Mouse (Mus musculus): ENCODE results near the gene Rasd1.
"Not testable (repeated sequence)": the region's sequence is repeated elsewhere in the genome, so short reads cannot be mapped to it uniquely, and the experiment has no call there.

Gene Rasd1

GRCm38 (mm10) chr11:59960476-59961337 lies 4.0 kb downstream of the Rasd1 start:
- DNase-seq = no peak

- no peak for DNase-seq
Observed at GRCm38 (mm10) chr11:59959453-59959852, 5.3 kb downstream of the Rasd1 start.

DNA sequence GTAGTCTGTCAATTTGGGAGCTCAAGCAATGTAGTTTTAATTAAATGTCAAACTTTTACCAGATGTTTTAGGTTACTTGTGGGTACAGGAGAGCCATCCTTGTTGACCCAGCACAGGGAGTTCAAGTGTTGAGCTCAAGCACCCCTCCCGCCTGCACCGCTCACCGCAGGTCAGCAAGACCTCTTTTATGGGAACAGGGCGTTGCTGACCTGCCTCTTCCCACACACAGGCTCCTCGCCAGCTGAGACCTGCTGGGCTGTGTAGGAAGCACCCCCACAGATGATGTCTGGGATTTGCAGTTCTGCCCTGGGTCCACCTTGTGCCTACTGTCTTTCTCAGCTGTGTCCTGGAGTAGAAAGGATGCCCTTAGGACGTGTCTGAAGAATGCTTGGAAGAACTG lies 8.0 kb downstream of the Rasd1 start:
- no peak for DNase-seq

DNA sequence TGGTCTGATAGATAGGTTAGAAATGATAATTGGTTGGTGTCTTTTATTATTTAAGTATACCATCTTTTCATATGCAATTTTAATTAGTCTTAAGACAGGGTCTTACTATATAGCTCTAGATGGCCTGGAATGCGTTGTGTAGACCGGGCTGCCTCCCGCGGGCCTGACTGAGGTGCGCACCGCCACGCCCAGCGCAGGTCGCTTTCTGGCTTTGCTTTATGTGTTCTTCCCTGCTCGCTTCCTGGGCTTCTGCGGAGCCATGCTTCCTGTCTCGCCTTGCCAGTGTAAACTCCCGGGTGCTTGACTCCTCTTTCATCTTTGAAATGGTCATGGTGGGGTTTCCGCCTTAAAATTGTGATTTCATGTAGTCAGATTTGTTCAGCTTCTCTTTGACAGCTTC lies 11.9 kb downstream of the Rasd1 start:
- DNase-seq = no peak

- DNase-seq = no peak
Observed at GRCm38 (mm10) chr11:59948401-59948767, 16.4 kb downstream of the Rasd1 start.

DNA sequence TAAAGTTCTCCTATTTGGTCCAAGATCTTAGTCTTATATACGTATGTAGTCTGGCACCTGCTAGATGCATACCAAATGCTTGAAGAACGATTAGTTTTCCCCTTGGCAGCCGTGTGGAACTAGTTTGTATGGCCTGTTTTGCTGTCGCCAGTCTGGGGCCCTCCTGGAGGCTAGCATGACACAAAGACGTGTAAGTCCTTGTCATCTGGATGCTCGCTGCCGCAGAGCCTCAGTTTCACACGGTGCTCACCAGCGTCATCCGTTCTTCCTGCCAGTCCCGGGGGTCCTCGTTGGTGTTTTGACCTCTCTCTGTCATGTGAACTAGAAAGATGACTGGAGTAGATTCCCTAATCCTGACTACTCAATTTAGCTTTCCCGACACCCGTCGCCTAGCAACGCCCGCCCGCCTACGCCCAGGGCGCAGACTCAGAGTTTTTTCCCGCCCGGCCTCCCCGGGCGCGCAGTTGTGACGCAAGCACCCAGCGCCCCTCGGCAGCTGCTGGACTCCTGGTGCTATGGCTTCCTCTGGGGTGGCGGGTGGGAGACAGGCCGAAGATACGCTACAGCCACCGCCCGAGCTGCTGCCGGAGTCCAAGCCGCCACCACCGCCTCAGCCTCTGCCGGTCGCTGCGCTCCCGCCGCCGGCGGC lies 16.9 kb downstream of the Rasd1 start, which contains the start of gene Med9:
Med9 (plus strand) TSS at position 455 of the 649 bp plus-strand sequence.
- peak; percentile 96 for DNase-seq

DNA sequence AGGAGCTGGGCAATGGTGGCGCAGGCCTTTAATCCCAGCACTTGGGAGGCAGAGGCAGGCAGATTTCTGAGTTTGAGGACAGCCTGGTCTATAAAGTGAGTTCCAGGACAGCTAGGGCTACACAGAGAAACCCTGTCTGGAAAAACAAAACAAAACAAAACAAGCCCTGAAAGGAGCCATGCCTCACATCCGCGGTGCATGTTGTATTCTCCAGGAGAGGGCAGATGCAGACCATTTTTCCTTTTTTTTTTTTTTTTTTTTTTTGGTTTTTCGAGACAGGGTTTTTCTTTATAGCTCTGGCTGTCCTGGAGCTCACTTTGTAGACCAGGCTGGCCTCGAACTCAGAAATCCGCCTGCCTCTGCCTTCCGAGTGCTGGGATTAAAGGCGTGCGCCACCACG lies 19.9 kb downstream of the Rasd1 start:
- not testable (repeated sequence) for DNase-seq

- DNase-seq = no peak
Observed at GRCm38 (mm10) chr11:59941391-59941790, 23.4 kb downstream of the Rasd1 start.

DNA sequence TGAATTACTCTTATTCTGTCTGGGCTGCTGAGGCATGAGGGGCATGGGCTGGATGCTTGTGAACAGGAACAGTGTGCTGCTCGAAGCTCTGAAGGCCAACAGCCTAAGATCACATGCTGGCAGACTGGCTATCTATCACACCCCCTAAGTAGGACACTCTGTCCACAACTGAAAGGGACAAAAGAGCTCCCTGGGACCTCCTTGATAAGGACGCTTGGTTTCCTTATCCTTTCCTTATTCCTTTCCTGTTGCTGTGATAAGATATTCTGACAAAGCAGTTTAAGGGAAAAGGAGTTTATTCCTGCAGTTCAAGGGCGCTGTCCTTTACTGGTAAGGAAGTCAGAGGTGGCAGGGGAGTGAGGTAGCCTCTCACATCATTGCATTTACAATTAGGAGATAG lies 24.1 kb downstream of the Rasd1 start:
- DNase-seq = no peak

DNA sequence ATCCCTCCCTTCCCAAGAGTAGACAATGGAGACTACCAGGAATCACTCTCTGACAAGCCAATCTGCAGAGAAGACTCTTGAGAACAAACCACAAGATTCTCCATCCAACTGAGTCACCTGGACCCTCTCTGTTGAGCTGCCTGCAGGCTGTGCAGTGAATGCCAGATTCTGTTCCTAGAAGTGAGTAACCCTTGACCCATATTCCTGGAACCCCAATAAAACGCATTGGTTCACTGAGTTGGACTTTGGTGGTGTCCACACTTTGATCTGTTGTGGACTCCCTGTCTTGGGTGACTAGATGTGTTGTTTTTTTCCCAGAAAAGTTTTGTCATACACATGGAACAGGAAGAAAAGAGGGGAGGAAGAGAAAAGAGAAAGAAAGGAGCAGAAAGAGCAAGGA lies 24.9 kb downstream of the Rasd1 start:
- DNase-seq = no peak

- no peak for DNase-seq
Observed at GRCm38 (mm10) chr11:59937615-59938014, 27.1 kb downstream of the Rasd1 start.

GRCm38 (mm10) chr11:59937023-59937422 lies 27.7 kb downstream of the Rasd1 start:
- no peak for DNase-seq

GRCm38 (mm10) chr11:59933943-59934342 lies 30.8 kb downstream of the Rasd1 start:
- no peak for DNase-seq

- DNase-seq = no peak
Observed at GRCm38 (mm10) chr11:59932560-59933337, 32.0 kb downstream of the Rasd1 start.

GRCm38 (mm10) chr11:59930031-59930430 lies 34.7 kb downstream of the Rasd1 start:
- DNase-seq = no peak

GRCm38 (mm10) chr11:59921265-59921664 lies 43.5 kb downstream of the Rasd1 start:
- peak; percentile 80 for DNase-seq

DNA sequence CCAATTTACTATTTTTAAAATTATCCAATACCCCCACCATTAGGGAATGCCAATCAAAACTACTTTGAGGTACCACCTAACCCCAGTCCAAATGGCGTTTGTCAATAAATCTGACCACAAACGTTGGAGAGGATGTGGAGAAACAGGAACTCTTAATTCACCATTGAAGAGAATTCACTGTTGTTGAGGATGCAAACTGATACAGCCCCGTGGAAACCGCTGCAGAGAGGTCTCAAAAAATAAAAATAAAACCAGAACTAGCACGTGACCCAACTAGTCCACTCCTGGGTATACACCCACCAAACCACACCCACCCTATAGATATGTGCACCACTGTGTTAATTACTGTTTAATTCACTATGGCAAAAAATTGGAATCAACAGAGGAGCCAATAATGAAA lies 44.4 kb downstream of the Rasd1 start:
- no peak for DNase-seq

DNA sequence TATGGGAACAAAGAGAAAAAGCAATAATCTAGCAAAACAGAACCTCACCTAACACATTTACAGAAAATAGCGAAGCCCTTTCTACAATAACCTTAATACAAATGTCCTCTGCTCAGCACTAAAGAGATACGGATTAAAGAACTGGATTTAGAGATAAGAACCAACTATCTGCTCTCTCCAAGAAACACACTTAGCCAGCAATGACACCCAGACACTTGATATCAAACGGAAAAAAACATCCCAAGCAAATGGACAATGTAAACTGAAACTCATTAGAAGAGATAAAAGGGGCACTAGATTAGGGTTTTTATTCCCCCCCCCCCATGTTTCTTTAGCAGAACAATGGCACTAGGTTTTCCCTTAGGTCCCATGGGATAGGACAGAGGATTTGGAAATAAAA lies 45.3 kb downstream of the Rasd1 start:
- no peak for DNase-seq

- DNase-seq = peak; percentile 71
Observed at GRCm38 (mm10) chr11:59918014-59918413, 46.7 kb downstream of the Rasd1 start.

DNA sequence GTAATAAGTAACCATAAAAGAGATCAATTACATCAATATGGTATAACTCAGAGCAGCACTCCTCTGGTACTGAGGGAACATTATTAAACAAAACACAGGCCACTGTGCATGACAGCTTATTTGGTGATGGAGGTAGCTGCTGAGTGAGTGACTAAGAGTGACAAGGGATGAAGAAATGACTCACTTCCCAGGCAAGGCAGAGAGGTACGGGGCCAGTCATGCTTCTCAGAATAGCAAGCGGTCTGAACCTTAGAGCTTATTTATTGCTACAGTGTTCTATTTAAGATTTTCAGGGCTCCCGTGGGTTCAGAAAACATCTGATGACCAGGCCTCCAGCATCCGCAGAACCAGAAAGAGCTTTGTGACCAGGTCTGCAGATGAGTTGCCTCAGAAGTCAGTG lies 51.0 kb downstream of the Rasd1 start:
- DNase-seq = no peak
